Mouse (Mus musculus): ENCODE results near the gene Rnf40. TPM values are rescaled to one million over a fixed set of nuclear protein-coding genes. Genes with fewer than 3 reads are reported as not detected.

The Rnf40 gene
- polyA plus RNA-seq, 1 experiment from 2014 or later: 35.9 TPM

DNA sequence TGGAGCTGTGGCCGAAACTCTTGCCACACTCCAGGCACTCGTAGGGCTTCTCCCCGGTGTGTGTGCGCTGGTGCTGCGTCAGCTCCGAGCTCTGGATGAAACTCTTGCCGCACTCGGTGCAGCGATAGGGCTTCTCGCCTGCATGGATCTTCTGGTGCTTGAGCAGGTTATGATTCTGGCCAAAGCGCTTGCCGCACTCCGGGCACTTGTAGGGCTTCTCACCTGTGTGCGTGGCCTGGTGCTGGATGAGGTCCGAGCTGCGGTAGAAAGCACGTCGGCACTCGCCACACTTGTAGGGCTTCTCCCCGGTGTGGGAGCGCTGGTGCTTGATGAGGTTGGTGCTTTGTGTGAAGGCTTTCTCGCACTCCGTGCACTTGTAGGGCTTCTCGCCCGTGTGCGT, 23.0 kb downstream of the Rnf40 start:
- H3K27ac ChIP-seq (replicated peaks; ENCODE audit: low read depth, low read length): no peak overlapping the region
- H3K27me3 ChIP-seq (replicated peaks; ENCODE audit: control insufficient read depth, insufficient read depth, low read length): no peaks in the 10 kb centered on the region
- no peak overlapping the region for H3K4me2 ChIP-seq (ENCODE audit: low read depth, low read length)
- 95% methylated on average over 26 of the region's 26 CpGs for WGBS
- H3K4me3 ChIP-seq (ENCODE audit: low read depth, low read length): no peak overlapping the region
- H3K9me3 ChIP-seq (ENCODE audit: control insufficient read depth, low read length): no peaks in the 10 kb centered on the region
- ATAC-seq (ENCODE audit: low read depth) (no peak), DNase-seq (ENCODE audit: low spot score) (no peak)
- peaks cover 56% of the 10 kb centered on the region for H3K36me3 ChIP-seq (ENCODE audit: control insufficient read depth, insufficient read depth, low read length)
- H3K9ac ChIP-seq (ENCODE audit: low read depth, low read length): no peak overlapping the region
- peaks cover 6% of the 10 kb centered on the region for H3K4me1 ChIP-seq (ENCODE audit: control insufficient read depth, insufficient read depth, low read length)

- Histone ChIP-seq H3K4me1 (ENCODE audit: control insufficient read depth, insufficient read depth, low read length) (peaks cover 6% of the 10 kb centered on the region), H3K27ac (replicated peaks; ENCODE audit: low read depth, low read length) (no peak overlapping the region), H3K9ac (ENCODE audit: low read depth, low read length) (peak overlapping the region; percentile 93), H3K4me2 (ENCODE audit: low read depth, low read length) (peak overlapping the region; percentile 61; the same call in 1 of the 2 replicates), H3K9me3 (ENCODE audit: control insufficient read depth, low read length) (no peaks in the 10 kb centered on the region), H3K4me3 (ENCODE audit: low read depth, low read length) (peak overlapping the region; percentile 93), H3K36me3 (ENCODE audit: control insufficient read depth, insufficient read depth, low read length) (peaks cover 49% of the 10 kb centered on the region), H3K27me3 (replicated peaks; ENCODE audit: control insufficient read depth, insufficient read depth, low read length) (no peaks in the 10 kb centered on the region)
- DNase-seq (ENCODE audit: low spot score) (no peak), ATAC-seq (ENCODE audit: low read depth) (no peak)
- 74% methylated on average over 8 of the region's 8 CpGs for WGBS
Observed at GRCm38 (mm10) chr7:127613501-127613900, 24.9 kb downstream of the Rnf40 start.

DNA sequence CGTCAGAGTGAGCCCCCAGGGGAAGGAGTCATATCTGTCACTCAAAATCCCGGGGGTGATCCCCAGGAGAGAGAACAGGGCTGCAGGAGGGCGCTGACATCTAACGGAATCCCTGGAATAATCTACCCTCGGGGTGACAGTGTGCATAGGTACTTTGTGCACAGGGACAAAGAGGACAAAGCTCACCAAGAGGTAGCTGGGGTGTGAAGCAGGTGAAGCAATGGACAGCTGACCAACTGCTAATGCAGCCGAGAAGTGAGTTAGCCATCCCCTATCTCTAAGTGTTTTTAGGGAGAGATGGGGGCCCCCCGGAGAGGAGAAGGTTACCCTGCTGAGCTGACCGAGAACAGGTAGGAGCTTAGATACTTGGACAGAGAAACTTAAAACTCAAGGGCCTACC, 25.5 kb downstream of the Rnf40 start:
- H3K27me3 ChIP-seq (replicated peaks; ENCODE audit: control insufficient read depth, insufficient read depth, low read length): no peaks in the 10 kb centered on the region
- WGBS: 22% methylated on average over 8 of the region's 8 CpGs
- ATAC-seq (ENCODE audit: low read depth): no peak
- peaks cover 43% of the 10 kb centered on the region for H3K36me3 ChIP-seq (ENCODE audit: control insufficient read depth, insufficient read depth, low read length)
- H3K27ac ChIP-seq (replicated peaks; ENCODE audit: low read depth, low read length): no peak overlapping the region
- no peaks in the 10 kb centered on the region for H3K9me3 ChIP-seq (ENCODE audit: control insufficient read depth, low read length)
- peak overlapping the region; percentile 93 for H3K9ac ChIP-seq (ENCODE audit: low read depth, low read length)
- DNase-seq (ENCODE audit: low spot score): no peak
- peak overlapping the region; percentile 93 for H3K4me3 ChIP-seq (ENCODE audit: low read depth, low read length)
- peaks cover 6% of the 10 kb centered on the region for H3K4me1 ChIP-seq (ENCODE audit: control insufficient read depth, insufficient read depth, low read length)
- peak overlapping the region; percentile 61 for H3K4me2 ChIP-seq (ENCODE audit: low read depth, low read length)

DNA sequence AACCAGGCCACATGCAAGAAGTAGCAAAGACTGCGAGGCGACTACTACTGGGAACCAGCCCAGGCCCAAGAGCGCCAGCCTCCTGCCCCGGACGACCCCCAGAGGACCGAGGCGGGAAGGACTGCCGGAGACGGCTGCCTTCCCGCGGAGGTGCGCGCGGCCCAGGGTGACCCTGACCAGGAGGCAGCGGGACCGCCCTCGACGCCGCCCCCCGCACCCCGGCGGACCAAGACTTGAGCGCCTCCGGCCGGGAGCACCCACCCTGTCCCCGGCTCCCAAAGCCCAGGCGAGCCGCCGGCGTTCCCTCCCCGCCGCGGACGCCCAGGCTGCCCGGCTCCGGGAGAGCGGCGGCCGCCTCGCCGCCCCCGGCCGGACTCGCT, 25.9 kb downstream of the Rnf40 start:
- Histone ChIP-seq H3K27me3 (replicated peaks; ENCODE audit: control insufficient read depth, insufficient read depth, low read length) (no peaks in the 10 kb centered on the region), H3K27ac (replicated peaks; ENCODE audit: low read depth, low read length) (peak overlapping the region; percentile 74), H3K4me3 (ENCODE audit: low read depth, low read length) (peak overlapping the region; percentile 93), H3K36me3 (ENCODE audit: control insufficient read depth, insufficient read depth, low read length) (peaks cover 39% of the 10 kb centered on the region), H3K9ac (ENCODE audit: low read depth, low read length) (peak overlapping the region; percentile 93), H3K4me2 (ENCODE audit: low read depth, low read length) (peak overlapping the region; percentile 61), H3K4me1 (ENCODE audit: control insufficient read depth, insufficient read depth, low read length) (peaks cover 6% of the 10 kb centered on the region), H3K9me3 (ENCODE audit: control insufficient read depth, low read length) (no peaks in the 10 kb centered on the region)
- peak; percentile 40 for DNase-seq (ENCODE audit: low spot score)
- WGBS: 0% methylated on average over 5 of the region's 44 CpGs
- ATAC-seq (ENCODE audit: low read depth): peak; percentile 35

- Histone ChIP-seq H3K4me1 (ENCODE audit: control insufficient read depth, insufficient read depth, low read length) (peaks cover 6% of the 10 kb centered on the region), H3K4me2 (ENCODE audit: low read depth, low read length) (peak within 1 kb of the TSS; percentile 61), H3K4me3 (ENCODE audit: low read depth, low read length) (peak within 1 kb of the TSS; percentile 93), H3K36me3 (ENCODE audit: control insufficient read depth, insufficient read depth, low read length) (peaks cover 32% of the 10 kb centered on the region), H3K9me3 (ENCODE audit: control insufficient read depth, low read length) (no peaks in the 10 kb centered on the region), H3K27ac (replicated peaks; ENCODE audit: low read depth, low read length) (peak within 1 kb of the TSS; percentile 74), H3K9ac (ENCODE audit: low read depth, low read length) (peak within 1 kb of the TSS; percentile 93), H3K27me3 (replicated peaks; ENCODE audit: control insufficient read depth, insufficient read depth, low read length) (no peaks in the 10 kb centered on the region)
- ATAC-seq (ENCODE audit: low read depth) (peak; percentile 92), DNase-seq (ENCODE audit: low spot score) (peak; percentile 93)
- WGBS: 0% methylated on average over 25 of the region's 50 CpGs
Observed at GRCm38 (mm10) chr7:127614891-127615843, 26.6 kb downstream of the Rnf40 start, which contains the start of gene Zfp629. Gene Zfp629 (minus strand): TSS chr7:127615797.

GRCm38 (mm10) chr7:127616336-127616735, 27.8 kb downstream of the Rnf40 start:
- no peaks in the 10 kb centered on the region for H3K27me3 ChIP-seq (replicated peaks; ENCODE audit: control insufficient read depth, insufficient read depth, low read length)
- H3K36me3 ChIP-seq (ENCODE audit: control insufficient read depth, insufficient read depth, low read length): peaks cover 20% of the 10 kb centered on the region
- peaks cover 6% of the 10 kb centered on the region for H3K4me1 ChIP-seq (ENCODE audit: control insufficient read depth, insufficient read depth, low read length)
- no peak overlapping the region for H3K4me3 ChIP-seq (ENCODE audit: low read depth, low read length)
- ATAC-seq (ENCODE audit: low read depth): no peak
- H3K4me2 ChIP-seq (ENCODE audit: low read depth, low read length): no peak overlapping the region; the same call in 1 of the 2 replicates
- H3K27ac ChIP-seq (replicated peaks; ENCODE audit: low read depth, low read length): no peak overlapping the region
- DNase-seq (ENCODE audit: low spot score): no peak
- H3K9me3 ChIP-seq (ENCODE audit: control insufficient read depth, low read length): no peaks in the 10 kb centered on the region
- 67% methylated on average over 1 of the region's 1 CpGs for WGBS
- no peak overlapping the region for H3K9ac ChIP-seq (ENCODE audit: low read depth, low read length)

DNA sequence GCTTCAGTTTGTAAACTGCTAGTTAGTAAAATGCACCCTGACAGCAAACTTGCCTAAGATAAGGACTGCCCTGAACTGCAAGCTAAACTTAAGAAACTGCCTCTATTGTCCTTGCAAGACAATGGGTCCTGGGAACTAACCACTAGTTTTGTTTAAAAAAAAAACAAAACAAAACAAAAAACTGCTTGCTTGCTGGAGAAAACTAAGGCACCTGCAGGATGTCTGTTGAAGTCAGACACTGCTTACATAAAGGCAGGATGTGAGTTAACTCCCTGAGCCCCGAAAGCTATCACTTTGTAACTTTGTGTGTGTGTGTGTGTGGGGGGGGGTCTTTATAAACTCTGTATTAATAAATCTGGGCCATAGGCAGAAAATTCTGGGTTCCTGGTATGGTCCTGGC, 28.3 kb downstream of the Rnf40 start:
- ATAC-seq (ENCODE audit: low read depth) (no peak), DNase-seq (ENCODE audit: low spot score) (no peak)
- WGBS: 82% methylated on average over 1 of the region's 1 CpGs
- no peaks in the 10 kb centered on the region for H3K9me3 ChIP-seq (ENCODE audit: control insufficient read depth, low read length)
- H3K27ac ChIP-seq (replicated peaks; ENCODE audit: low read depth, low read length): no peak overlapping the region
- no peak overlapping the region for H3K4me2 ChIP-seq (ENCODE audit: low read depth, low read length)
- H3K36me3 ChIP-seq (ENCODE audit: control insufficient read depth, insufficient read depth, low read length): peaks cover 15% of the 10 kb centered on the region
- no peak overlapping the region for H3K9ac ChIP-seq (ENCODE audit: low read depth, low read length)
- no peak overlapping the region for H3K4me3 ChIP-seq (ENCODE audit: low read depth, low read length)
- peaks cover 6% of the 10 kb centered on the region for H3K4me1 ChIP-seq (ENCODE audit: control insufficient read depth, insufficient read depth, low read length)
- H3K27me3 ChIP-seq (replicated peaks; ENCODE audit: control insufficient read depth, insufficient read depth, low read length): no peaks in the 10 kb centered on the region

GRCm38 (mm10) chr7:127617962-127618361, 29.4 kb downstream of the Rnf40 start:
- no peak overlapping the region for H3K4me3 ChIP-seq (ENCODE audit: low read depth, low read length)
- no peak for ATAC-seq (ENCODE audit: low read depth)
- WGBS: 45% methylated on average over 2 of the region's 2 CpGs
- no peak overlapping the region for H3K4me2 ChIP-seq (ENCODE audit: low read depth, low read length)
- H3K36me3 ChIP-seq (ENCODE audit: control insufficient read depth, insufficient read depth, low read length): peaks cover 4% of the 10 kb centered on the region; the same call in 1 of the 2 replicates
- H3K9ac ChIP-seq (ENCODE audit: low read depth, low read length): no peak overlapping the region
- peaks cover 6% of the 10 kb centered on the region for H3K4me1 ChIP-seq (ENCODE audit: control insufficient read depth, insufficient read depth, low read length)
- no peaks in the 10 kb centered on the region for H3K27me3 ChIP-seq (replicated peaks; ENCODE audit: control insufficient read depth, insufficient read depth, low read length)
- no peaks in the 10 kb centered on the region for H3K9me3 ChIP-seq (ENCODE audit: control insufficient read depth, low read length)
- no peak overlapping the region for H3K27ac ChIP-seq (replicated peaks; ENCODE audit: low read depth, low read length)
- no peak for DNase-seq (ENCODE audit: low spot score)
